Comparison of ENCODE assay signal across 22 mouse cellular contexts in genomic region chrX:48201973-48202372, GRCm38 (mm10). TPM values are rescaled to one million over a fixed set of nuclear protein-coding genes. Genes with fewer than 3 reads are reported as not detected.
DNase-seq lines count a peak whose midpoint lies in the region; ATAC-seq and TF ChIP-seq lines count a peak whose summit lies in the region.
"Had no signal": no experiment of that assay in that cellular context is flagged by ENCODE, and none has a peak within 500 bp of the region (broad histone marks: within the 10 kb centered on the region; RNA-seq: fewer than 3 reads in every experiment).

No protein-coding gene starts in this region.

- no peaks in the 10 kb centered on the region for H3K27me3 ChIP-seq in lung, postnatal 0 days (replicated peaks; ENCODE audit: insufficient read depth, low read length)
- no peaks in the 10 kb centered on the region for H3K27me3 ChIP-seq in neural tube, embryonic 15.5 days (replicated peaks)
- H3K27me3 ChIP-seq in kidney, adult 2 months (replicated peaks; ENCODE audit: control insufficient read depth, insufficient read depth, low read length), result no peaks in the 10 kb centered on the region
- H3K27me3 ChIP-seq: embryonic facial prominence, embryonic 13.5 days; forebrain, embryonic 13.5 days; heart, embryonic 15.5 days; hindbrain, embryonic 13.5 days had no signal

- no peak overlapping the region for H3K4me2 ChIP-seq in lung, postnatal 0 days (replicated peaks; ENCODE audit: low read depth, low read length)
- no peak overlapping the region for H3K4me2 ChIP-seq in neural tube, embryonic 15.5 days
- H3K4me2 ChIP-seq: embryonic facial prominence, embryonic 13.5 days; forebrain, embryonic 13.5 days; heart, embryonic 15.5 days; hindbrain, embryonic 13.5 days had no signal

- no peak for ATAC-seq in lung, postnatal 0 days
- peak; percentile 76 for ATAC-seq in granulocyte monocyte progenitor cell, adult 5-6 weeks (replicated peaks; ENCODE audit: poor library complexity, severe bottlenecking)
- ATAC-seq in monocyte, adult 5-6 weeks (replicated peaks; ENCODE audit: insufficient number of reproducible peaks, low FRiP score, low TSS enrichment, poor library complexity, severe bottlenecking), result peak; percentile 73
- ATAC-seq in neural tube, embryonic 15.5 days (ENCODE audit: low FRiP score), result no peak
- ATAC-seq: CD4-positive, CD25-positive, alpha-beta regulatory T cell, adult 4 months; forebrain, embryonic 13.5 days; forebrain, postnatal 0 days; hindbrain, postnatal 0 days had no signal

- TF ChIP-seq POLR2A in bone marrow macrophage, adult 2 months (IDR thresholded peaks at IDR 0.05; ENCODE audit: borderline replicate concordance, low read depth, low read length), result no peak
- TF ChIP-seq POLR2A in kidney, adult 2 months (IDR thresholded peaks at IDR 0.05; ENCODE audit: low read depth, low read length), result no peak

- TF ChIP-seq CTCF in lung, postnatal 0 days (IDR thresholded peaks at IDR 0.05), result no peak
- TF ChIP-seq CTCF in bone marrow macrophage, adult 2 months (IDR thresholded peaks at IDR 0.05; ENCODE audit: low read depth, low read length), result no peak
- no peak for TF ChIP-seq CTCF in kidney, adult 2 months (conservative IDR thresholded peaks at IDR 0.05; ENCODE audit: insufficient read depth, insufficient read length, low read depth, low read length)

- TF ChIP-seq EP300 in lung, postnatal 0 days (IDR thresholded peaks at IDR 0.05), result no peak

- H3K9ac ChIP-seq in lung, postnatal 0 days (replicated peaks; ENCODE audit: low read depth), result no peak overlapping the region
- H3K9ac ChIP-seq in neural tube, embryonic 15.5 days (replicated peaks), result no peak overlapping the region
- H3K9ac ChIP-seq: embryonic facial prominence, embryonic 13.5 days; forebrain, embryonic 13.5 days; forebrain, postnatal 0 days; heart, embryonic 15.5 days; hindbrain, embryonic 13.5 days had no signal

- WGBS in lung, postnatal 0 days, result 67% methylated on average over 7 of the region's 7 CpGs
- 89% methylated on average over 7 of the region's 7 CpGs for WGBS in neural tube, embryonic 15.5 days
- WGBS in kidney, adult 2 months, result 76% methylated on average over 7 of the region's 7 CpGs

- DNase-seq in lung, postnatal 0 days (ENCODE audit: low spot score), result peak; percentile 19
- no peak for DNase-seq in lung, postnatal 4 days
- no peak for DNase-seq in kidney, adult 2 months
- DNase-seq: adrenal gland, adult 8-10 months; B cell, adult 2 months; cerebellum, adult 11-12 months; cerebellum, adult 9-10 months; forebrain, postnatal 0 days; gastrocnemius, postnatal 36 days; heart, postnatal 14 days had no signal

- no peaks in the 10 kb centered on the region for H3K36me3 ChIP-seq in lung, postnatal 0 days (ENCODE audit: insufficient read depth, low read length)
- H3K36me3 ChIP-seq in neural tube, embryonic 15.5 days, result no peaks in the 10 kb centered on the region
- no peaks in the 10 kb centered on the region; the same call in 1 of the 2 replicates for H3K36me3 ChIP-seq in kidney, adult 2 months (ENCODE audit: control insufficient read depth, insufficient read depth, low read length)
- H3K36me3 ChIP-seq: embryonic facial prominence, embryonic 13.5 days; heart, embryonic 10.5 days; heart, embryonic 15.5 days had no signal

- no peaks in the 10 kb centered on the region for H3K4me1 ChIP-seq in lung, postnatal 0 days (ENCODE audit: insufficient read depth, low read depth, low read length)
- peaks cover 41% of the 10 kb centered on the region for H3K4me1 ChIP-seq in bone marrow macrophage, adult 2 months (ENCODE audit: control insufficient read depth, insufficient read depth, low read length)
- peaks cover 20% of the 10 kb centered on the region for H3K4me1 ChIP-seq in neural tube, embryonic 15.5 days
- H3K4me1 ChIP-seq in kidney, adult 2 months (ENCODE audit: control insufficient read depth, insufficient read depth, low read length), result peaks cover 3% of the 10 kb centered on the region; the same call in 1 of the 2 replicates
- H3K4me1 ChIP-seq: embryonic facial prominence, embryonic 13.5 days; heart, embryonic 10.5 days; heart, embryonic 15.5 days had no signal

- H3K27ac ChIP-seq in lung, postnatal 0 days (ENCODE audit: low read length), result no peak overlapping the region
- H3K27ac ChIP-seq in bone marrow macrophage, adult 2 months (ENCODE audit: insufficient read depth, low read depth, low read length), result peak overlapping the region; percentile 70
- no peak overlapping the region for H3K27ac ChIP-seq in neural tube, embryonic 15.5 days (replicated peaks)
- H3K27ac ChIP-seq in kidney, adult 2 months (ENCODE audit: insufficient read depth, low read depth, low read length), result no peak overlapping the region
- H3K27ac ChIP-seq: embryonic facial prominence, embryonic 13.5 days; forebrain, embryonic 13.5 days; heart, embryonic 10.5 days; heart, embryonic 15.5 days; hindbrain, embryonic 13.5 days; hindbrain, postnatal 0 days had no signal

- H3K4me3 ChIP-seq in lung, postnatal 0 days (ENCODE audit: low read depth, low read length), result no peak overlapping the region
- no peak overlapping the region for H3K4me3 ChIP-seq in bone marrow macrophage, adult 2 months (ENCODE audit: insufficient read depth, low read length)
- no peak overlapping the region for H3K4me3 ChIP-seq in neural tube, embryonic 15.5 days (replicated peaks)
- H3K4me3 ChIP-seq in kidney, adult 2 months (ENCODE audit: insufficient read depth, low read depth, low read length), result no peak overlapping the region
- H3K4me3 ChIP-seq: embryonic facial prominence, embryonic 13.5 days; forebrain, embryonic 13.5 days; heart, embryonic 10.5 days; heart, embryonic 15.5 days; hindbrain, embryonic 13.5 days had no signal

- no peaks in the 10 kb centered on the region for H3K9me3 ChIP-seq in lung, postnatal 0 days (ENCODE audit: low read length)
- H3K9me3 ChIP-seq in neural tube, embryonic 15.5 days (replicated peaks), result no peaks in the 10 kb centered on the region
- H3K9me3 ChIP-seq: embryonic facial prominence, embryonic 13.5 days; forebrain, embryonic 13.5 days; G1E; heart, embryonic 10.5 days; heart, embryonic 15.5 days; hindbrain, embryonic 13.5 days had no signal

RNA-seq across cellular contexts. Expression of gene Zdhhc9, which starts 6.7 kb away (rescaled TPM):
- polyA plus RNA-seq in lung, postnatal 0 days (2015; fragmentation: Nextera tagmentation; extraction: Ambion mirVana), result 3.9 and 4.2 TPM in 2 replicates
- polyA plus RNA-seq in bone marrow macrophage, adult 2 months (2012; ENCODE audit: insufficient read depth, insufficient read length, missing spikeins), result 64.6 and 77.1 TPM in 2 replicates
- total RNA-seq in granulocyte monocyte progenitor cell, adult 5-6 weeks (2014; fragmentation: Nextera tagmentation), result 22.9 and 26.2 TPM in 2 replicates
- total RNA-seq in granulocyte monocyte progenitor cell, adult 5-6 weeks (2017), result 5.6 and 8.3 TPM in 2 replicates
- 19.7 to 23.7 TPM (median 22.4 TPM) in 3 replicates for total RNA-seq in monocyte, adult 5-6 weeks (2017)
- 8.7 and 9.1 TPM in 2 replicates for polyA plus RNA-seq in neural tube, embryonic 15.5 days (2015; fragmentation: Nextera tagmentation; extraction: Ambion mirVana)
- 75.7 and 77.0 TPM in 2 replicates for polyA plus RNA-seq in kidney, adult 2 months (2012; rRNA removed)

RNA-seq across cellular contexts. Expression of gene Utp14a, which starts 54.7 kb away (rescaled TPM):
- 11.0 and 11.5 TPM in 2 replicates for polyA plus RNA-seq in lung, postnatal 0 days (2015; fragmentation: Nextera tagmentation; extraction: Ambion mirVana)
- polyA plus RNA-seq in bone marrow macrophage, adult 2 months (2012; ENCODE audit: insufficient read depth, insufficient read length, missing spikeins), result 31.1 and 35.9 TPM in 2 replicates
- total RNA-seq in granulocyte monocyte progenitor cell, adult 5-6 weeks (2014; fragmentation: Nextera tagmentation), result 39.7 and 45.3 TPM in 2 replicates
- total RNA-seq in granulocyte monocyte progenitor cell, adult 5-6 weeks (2017), result 91.9 and 95.0 TPM in 2 replicates
- 37.3 to 41.0 TPM (median 40.2 TPM) in 3 replicates for total RNA-seq in monocyte, adult 5-6 weeks (2017)
- polyA plus RNA-seq in neural tube, embryonic 15.5 days (2015; fragmentation: Nextera tagmentation; extraction: Ambion mirVana), result 15.7 TPM in 2 replicates
- polyA plus RNA-seq in kidney, adult 2 months (2012; rRNA removed), result 1.6 and 2.4 TPM in 2 replicates

RNA-seq across cellular contexts. Expression of gene Sash3, which starts 55.7 kb away (rescaled TPM):
- polyA plus RNA-seq in lung, postnatal 0 days (2015; fragmentation: Nextera tagmentation; extraction: Ambion mirVana), result 4.5 and 4.8 TPM in 2 replicates
- 66.3 and 69.9 TPM in 2 replicates for polyA plus RNA-seq in bone marrow macrophage, adult 2 months (2012; ENCODE audit: insufficient read depth, insufficient read length, missing spikeins)
- total RNA-seq in granulocyte monocyte progenitor cell, adult 5-6 weeks (2014; fragmentation: Nextera tagmentation), result 58.7 and 63.8 TPM in 2 replicates
- 74.4 and 84.7 TPM in 2 replicates for total RNA-seq in granulocyte monocyte progenitor cell, adult 5-6 weeks (2017)
- total RNA-seq in monocyte, adult 5-6 weeks (2017), result 193 to 270 TPM (median 209 TPM) in 3 replicates
- 1.1 and 18.9 TPM in 2 replicates for polyA plus RNA-seq in neural tube, embryonic 15.5 days (2015; fragmentation: Nextera tagmentation; extraction: Ambion mirVana)
- polyA plus RNA-seq in kidney, adult 2 months (2012; rRNA removed), result 1.5 and 6.8 TPM in 2 replicates

Comparison
In these comparisons a context has a peak if more than half of its experiments do, and no peak if none do; other contexts are left out.
1. ATAC-seq: peak in granulocyte monocyte progenitor cell, adult 5-6 weeks (single experiment) and monocyte, adult 5-6 weeks (single experiment); none in lung, postnatal 0 days (single experiment) and neural tube, embryonic 15.5 days (single experiment).